Mouse (Mus musculus): Measurements from ENCODE around the gene Paqr8. TPM values are rescaled to one million over a fixed set of nuclear protein-coding genes. Genes with fewer than 3 reads are reported as not detected.

Paqr8 gene
- polyA plus RNA-seq, 1 experiment from 2014 or later: 5.2 TPM

- 88% methylated on average over 9 of the region's 9 CpGs for WGBS
- no peaks in the 10 kb centered on the region for H3K27me3 ChIP-seq (ENCODE audit: insufficient read depth, low read length)
- ATAC-seq (ENCODE audit: low FRiP score, low TSS enrichment): no peak
These were observed 15.7 kb downstream of the Paqr8 start for GRCm38 (mm10) chr1:20906128-20906515.

DNA sequence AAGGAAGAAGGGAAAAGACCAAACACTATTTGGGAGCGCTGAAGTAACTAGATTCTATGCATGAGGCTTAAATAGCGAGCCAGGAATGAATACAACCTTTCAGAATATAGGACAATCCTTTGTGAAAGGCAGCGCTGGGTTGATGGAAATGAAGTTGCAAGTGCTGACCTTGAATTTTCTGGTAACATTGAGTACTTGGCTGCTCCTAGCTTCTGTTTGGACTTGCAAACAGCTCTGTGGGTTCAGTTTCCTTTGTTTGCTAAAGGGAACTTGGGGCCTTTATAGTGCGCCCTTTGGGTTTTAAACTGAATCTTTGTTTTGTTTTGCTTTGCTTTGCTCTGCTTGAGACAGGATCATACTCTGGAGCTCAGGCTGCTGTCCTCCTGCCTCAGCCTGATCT is 18.1 kb downstream of the Paqr8 start:
- no peaks in the 10 kb centered on the region for H3K9me3 ChIP-seq (ENCODE audit: low read length)
- no peak overlapping the region for H3K27ac ChIP-seq (ENCODE audit: low read length)
- no peak overlapping the region for H3K9ac ChIP-seq (replicated peaks; ENCODE audit: low read length)
- 56% methylated on average over 4 of the region's 4 CpGs for WGBS
- peaks cover 15% of the 10 kb centered on the region; the same call in 1 of the 2 replicates for H3K4me1 ChIP-seq (ENCODE audit: insufficient read depth, low read length)
- ATAC-seq (ENCODE audit: low FRiP score, low TSS enrichment): no peak
- H3K27me3 ChIP-seq (ENCODE audit: insufficient read depth, low read length): no peaks in the 10 kb centered on the region
- H3K36me3 ChIP-seq (ENCODE audit: insufficient read depth, low read length): no peaks in the 10 kb centered on the region
- no peak overlapping the region for H3K4me3 ChIP-seq (ENCODE audit: low read length)
- no peak overlapping the region for H3K4me2 ChIP-seq (replicated peaks; ENCODE audit: low read depth, low read length)

More at GRCm38 (mm10) chr1:20906128-20906515, 15.7 kb downstream of the Paqr8 start:
- Histone ChIP-seq H3K36me3 (ENCODE audit: insufficient read depth, low read length) (no peaks in the 10 kb centered on the region), H3K27ac (ENCODE audit: low read length) (no peak overlapping the region), H3K4me1 (ENCODE audit: insufficient read depth, low read length) (no peaks in the 10 kb centered on the region), H3K9me3 (ENCODE audit: low read length) (no peaks in the 10 kb centered on the region), H3K4me3 (ENCODE audit: low read length) (no peak overlapping the region), H3K9ac (replicated peaks; ENCODE audit: low read length) (no peak overlapping the region), H3K4me2 (replicated peaks; ENCODE audit: low read depth, low read length) (no peak overlapping the region)

DNA sequence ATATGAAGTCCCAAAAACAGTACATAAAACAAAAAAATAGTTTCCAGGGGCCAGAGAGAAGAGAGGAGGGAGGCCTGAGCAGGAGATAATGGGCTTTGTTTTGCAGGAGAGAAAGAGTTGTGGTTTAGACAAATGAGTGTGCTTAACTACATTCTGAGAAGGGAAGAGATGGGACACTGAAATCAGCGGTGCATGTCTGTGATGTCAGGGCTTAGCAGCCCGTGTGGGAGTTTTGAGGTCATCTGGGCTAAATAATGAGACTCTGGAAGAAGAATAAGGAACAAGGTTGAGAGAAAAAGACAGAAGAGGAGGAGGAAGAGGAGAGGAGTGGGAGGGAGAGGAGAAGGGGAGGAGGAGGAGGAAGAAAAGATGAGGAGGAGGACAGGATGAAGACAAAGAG is 21.7 kb downstream of the Paqr8 start:
- peaks cover 17% of the 10 kb centered on the region; the same call in 1 of the 2 replicates for H3K4me1 ChIP-seq (ENCODE audit: insufficient read depth, low read length)
- no peak overlapping the region for H3K9ac ChIP-seq (replicated peaks; ENCODE audit: low read length)
- H3K36me3 ChIP-seq (ENCODE audit: insufficient read depth, low read length): no peaks in the 10 kb centered on the region
- peak overlapping the region; percentile 70 for H3K27ac ChIP-seq (ENCODE audit: low read length)
- 24% methylated on average over 2 of the region's 2 CpGs for WGBS
- H3K4me3 ChIP-seq (ENCODE audit: low read length): no peak overlapping the region
- no peaks in the 10 kb centered on the region for H3K27me3 ChIP-seq (ENCODE audit: insufficient read depth, low read length)
- no peaks in the 10 kb centered on the region for H3K9me3 ChIP-seq (ENCODE audit: low read length)
- ATAC-seq (ENCODE audit: low FRiP score, low TSS enrichment): peak; percentile 80; the same call in 1 of the 2 replicates
- 0 out of 2 replicates have a peak overlapping the region, but pooled peaks have one; percentile 17 for H3K4me2 ChIP-seq (replicated peaks; ENCODE audit: low read depth, low read length)

GRCm38 (mm10) chr1:20912527-20913171 is 22.2 kb downstream of the Paqr8 start:
- no peaks in the 10 kb centered on the region for H3K36me3 ChIP-seq (ENCODE audit: insufficient read depth, low read length)
- peak overlapping the region; percentile 17; the same call in 1 of the 2 replicates for H3K4me2 ChIP-seq (replicated peaks; ENCODE audit: low read depth, low read length)
- no peaks in the 10 kb centered on the region for H3K9me3 ChIP-seq (ENCODE audit: low read length)
- H3K9ac ChIP-seq (replicated peaks; ENCODE audit: low read length): no peak overlapping the region
- peaks cover 17% of the 10 kb centered on the region; the same call in 1 of the 2 replicates for H3K4me1 ChIP-seq (ENCODE audit: insufficient read depth, low read length)
- peak; percentile 85 for ATAC-seq (ENCODE audit: low FRiP score, low TSS enrichment)
- no peak overlapping the region for H3K4me3 ChIP-seq (ENCODE audit: low read length)
- 24% methylated on average over 13 of the region's 13 CpGs for WGBS
- peak overlapping the region; percentile 70 for H3K27ac ChIP-seq (ENCODE audit: low read length)
- no peaks in the 10 kb centered on the region for H3K27me3 ChIP-seq (ENCODE audit: insufficient read depth, low read length)

DNA sequence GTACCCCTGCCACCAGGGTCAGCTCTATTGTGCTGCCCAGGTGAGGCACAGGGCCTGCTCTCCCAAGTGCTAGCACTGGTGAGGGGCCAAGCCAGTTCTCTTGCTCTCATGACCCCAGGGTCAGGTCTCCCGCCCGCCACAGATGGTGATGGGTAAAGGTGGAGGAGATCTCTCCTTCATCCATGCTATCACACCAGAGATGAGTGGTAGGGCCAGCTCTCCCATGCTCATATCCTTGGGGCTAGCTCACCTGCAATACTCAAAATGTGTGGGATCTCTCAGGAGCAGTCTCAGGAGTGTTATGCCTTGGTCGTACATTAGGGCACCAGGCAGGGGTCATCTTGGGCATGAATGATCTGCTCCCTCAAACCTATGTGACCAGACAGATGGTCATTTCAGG is 24.4 kb downstream of the Paqr8 start:
- no peak overlapping the region for H3K4me3 ChIP-seq (ENCODE audit: low read length)
- WGBS: 90% methylated on average over 3 of the region's 3 CpGs
- H3K27ac ChIP-seq (ENCODE audit: low read length): no peak overlapping the region
- no peaks in the 10 kb centered on the region for H3K36me3 ChIP-seq (ENCODE audit: insufficient read depth, low read length)
- H3K4me2 ChIP-seq (replicated peaks; ENCODE audit: low read depth, low read length): no peak overlapping the region
- H3K4me1 ChIP-seq (ENCODE audit: insufficient read depth, low read length): peaks cover 17% of the 10 kb centered on the region; the same call in 1 of the 2 replicates
- H3K27me3 ChIP-seq (ENCODE audit: insufficient read depth, low read length): no peaks in the 10 kb centered on the region
- ATAC-seq (ENCODE audit: low FRiP score, low TSS enrichment): no peak
- H3K9ac ChIP-seq (replicated peaks; ENCODE audit: low read length): no peak overlapping the region
- H3K9me3 ChIP-seq (ENCODE audit: low read length): no peaks in the 10 kb centered on the region

DNA sequence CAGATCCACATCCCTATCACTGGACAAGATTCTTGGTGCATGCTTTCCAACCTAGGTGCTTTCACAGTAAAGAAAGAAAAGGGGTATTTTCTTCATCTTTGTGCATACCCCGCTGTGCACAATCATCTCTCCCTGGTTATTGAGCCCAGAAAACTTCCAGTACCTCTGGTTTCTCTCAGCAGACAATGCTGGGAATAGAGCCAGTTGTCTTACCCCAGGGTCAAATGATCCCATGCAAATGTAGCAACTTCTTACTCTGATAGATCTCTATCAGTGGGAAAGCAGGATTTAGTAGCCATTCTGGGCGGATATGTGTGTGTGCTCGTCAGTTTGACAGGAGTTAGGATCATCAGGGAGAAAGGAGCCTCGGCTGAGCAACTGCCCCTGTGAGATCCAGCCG is 25.2 kb downstream of the Paqr8 start:
- H3K4me1 ChIP-seq (ENCODE audit: insufficient read depth, low read length): peaks cover 17% of the 10 kb centered on the region; the same call in 1 of the 2 replicates
- WGBS: 82% methylated on average over 5 of the region's 5 CpGs
- H3K36me3 ChIP-seq (ENCODE audit: insufficient read depth, low read length): no peaks in the 10 kb centered on the region
- no peak for ATAC-seq (ENCODE audit: low FRiP score, low TSS enrichment)
- no peak overlapping the region for H3K9ac ChIP-seq (replicated peaks; ENCODE audit: low read length)
- H3K9me3 ChIP-seq (ENCODE audit: low read length): no peaks in the 10 kb centered on the region
- no peak overlapping the region for H3K27ac ChIP-seq (ENCODE audit: low read length)
- H3K4me3 ChIP-seq (ENCODE audit: low read length): no peak overlapping the region
- no peaks in the 10 kb centered on the region for H3K27me3 ChIP-seq (ENCODE audit: insufficient read depth, low read length)
- no peak overlapping the region for H3K4me2 ChIP-seq (replicated peaks; ENCODE audit: low read depth, low read length)

DNA sequence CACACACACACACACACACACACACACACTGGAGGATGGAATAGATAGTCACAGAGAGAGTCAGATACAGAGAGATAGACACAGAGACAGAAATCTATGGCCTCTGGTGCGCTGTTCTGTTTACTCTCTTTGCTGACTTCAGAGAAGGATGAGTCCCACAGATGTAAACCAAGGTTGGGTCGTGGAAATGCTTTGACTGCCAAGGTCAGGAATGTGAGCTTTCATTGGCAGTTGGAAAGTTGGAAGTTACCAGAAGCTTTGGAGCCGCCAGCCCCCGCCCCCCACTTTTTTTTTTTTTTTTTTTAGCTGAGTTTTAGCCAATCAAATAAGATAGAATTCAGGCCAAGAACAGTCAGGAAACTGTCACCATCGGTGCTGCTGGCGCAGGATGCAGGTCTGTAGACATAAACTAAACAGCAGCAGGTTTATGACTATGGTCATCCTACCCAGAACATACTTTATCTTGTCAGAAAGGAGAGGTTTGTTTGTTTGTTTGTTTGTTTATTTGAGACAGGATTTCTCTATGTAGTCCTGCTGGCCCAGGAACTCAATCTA is 27.2 kb downstream of the Paqr8 start:
- Histone ChIP-seq H3K9me3 (ENCODE audit: low read length) (no peaks in the 10 kb centered on the region), H3K27me3 (ENCODE audit: insufficient read depth, low read length) (no peaks in the 10 kb centered on the region), H3K4me1 (ENCODE audit: insufficient read depth, low read length) (peaks cover 10% of the 10 kb centered on the region; the same call in 1 of the 2 replicates), H3K4me2 (replicated peaks; ENCODE audit: low read depth, low read length) (no peak overlapping the region), H3K4me3 (ENCODE audit: low read length) (no peak overlapping the region), H3K27ac (ENCODE audit: low read length) (no peak overlapping the region), H3K9ac (replicated peaks; ENCODE audit: low read length) (no peak overlapping the region), H3K36me3 (ENCODE audit: insufficient read depth, low read length) (no peaks in the 10 kb centered on the region)
- ATAC-seq (ENCODE audit: low FRiP score, low TSS enrichment): no peak
- 74% methylated on average over 6 of the region's 6 CpGs for WGBS

DNA sequence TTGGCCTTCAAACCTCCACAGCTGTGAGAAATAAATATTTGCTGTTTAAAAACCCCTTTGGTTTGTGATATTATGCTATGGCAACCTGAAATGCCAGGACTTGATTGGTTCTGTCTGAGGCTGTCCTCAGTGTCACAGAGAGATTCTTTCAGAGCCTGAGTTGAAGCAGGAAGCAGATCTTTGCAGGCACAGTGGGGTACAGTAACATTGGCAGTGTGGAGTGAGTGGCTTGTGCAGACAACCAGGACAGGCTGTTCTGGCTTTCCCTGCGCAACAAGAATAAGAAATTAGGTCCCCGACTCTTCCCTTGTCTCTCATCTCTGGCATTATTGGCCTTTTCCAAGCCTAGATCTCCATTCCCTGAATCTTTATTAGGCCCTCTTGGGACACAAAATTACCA is 29.3 kb downstream of the Paqr8 start:
- no peak overlapping the region for H3K9ac ChIP-seq (replicated peaks; ENCODE audit: low read length)
- H3K9me3 ChIP-seq (ENCODE audit: low read length): no peaks in the 10 kb centered on the region
- WGBS: 88% methylated on average over 2 of the region's 2 CpGs
- no peaks in the 10 kb centered on the region for H3K36me3 ChIP-seq (ENCODE audit: insufficient read depth, low read length)
- no peak overlapping the region for H3K4me2 ChIP-seq (replicated peaks; ENCODE audit: low read depth, low read length)
- no peaks in the 10 kb centered on the region for H3K27me3 ChIP-seq (ENCODE audit: insufficient read depth, low read length)
- ATAC-seq (ENCODE audit: low FRiP score, low TSS enrichment): no peak
- no peaks in the 10 kb centered on the region for H3K4me1 ChIP-seq (ENCODE audit: insufficient read depth, low read length)
- no peak overlapping the region for H3K4me3 ChIP-seq (ENCODE audit: low read length)
- H3K27ac ChIP-seq (ENCODE audit: low read length): no peak overlapping the region

DNA sequence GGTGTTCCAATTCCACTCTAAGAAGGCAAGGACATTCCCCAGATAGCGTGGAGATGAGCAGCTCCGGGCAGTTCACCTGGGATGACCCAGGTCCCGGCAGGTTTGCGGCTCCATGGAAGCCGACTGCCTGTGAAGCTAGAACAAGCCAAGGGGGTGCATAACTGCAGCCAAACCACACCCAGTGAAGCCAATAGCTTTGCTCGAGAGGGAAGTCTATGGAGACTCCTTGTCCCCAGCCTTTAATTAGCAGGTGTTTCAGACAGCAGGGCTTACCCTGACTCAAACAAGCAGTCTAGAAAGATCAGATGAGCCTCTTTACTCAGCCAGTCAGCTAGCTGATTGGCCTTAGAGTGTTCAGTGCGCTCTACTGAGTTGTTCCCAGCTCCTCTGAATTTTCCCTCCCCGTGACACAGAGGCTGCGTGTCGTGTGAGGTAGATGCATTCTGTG is 30.7 kb downstream of the Paqr8 start:
- ATAC-seq (ENCODE audit: low FRiP score, low TSS enrichment): no peak
- WGBS: 78% methylated on average over 10 of the region's 10 CpGs
- H3K9me3 ChIP-seq (ENCODE audit: low read length): no peaks in the 10 kb centered on the region
- H3K4me1 ChIP-seq (ENCODE audit: insufficient read depth, low read length): no peaks in the 10 kb centered on the region
- H3K36me3 ChIP-seq (ENCODE audit: insufficient read depth, low read length): no peaks in the 10 kb centered on the region
- H3K27ac ChIP-seq (ENCODE audit: low read length): no peak overlapping the region
- H3K27me3 ChIP-seq (ENCODE audit: insufficient read depth, low read length): no peaks in the 10 kb centered on the region
- no peak overlapping the region for H3K4me2 ChIP-seq (replicated peaks; ENCODE audit: low read depth, low read length)
- no peak overlapping the region for H3K9ac ChIP-seq (replicated peaks; ENCODE audit: low read length)
- H3K4me3 ChIP-seq (ENCODE audit: low read length): no peak overlapping the region
